Mouse (Mus musculus) myocyte (in vitro differentiated cells): Measurements from ENCODE around the gene 5031439G07Rik.

Source experiments
- E2F4 ChIP-seq: IDR thresholded peaks from one replicate; pipeline ENCODE4 v1.6.1; 2011; ENCODE audit warnings: mild to moderate bottlenecking, control low read depth, moderate library complexity; ENCODE audit not compliant: insufficient read depth
- POLR2A ChIP-seq: IDR thresholded peaks from one replicate; pipeline ENCODE4 v1.6.1; 2011; ENCODE audit warnings: low read depth, mild to moderate bottlenecking, control low read depth, moderate library complexity; ENCODE audit not compliant: insufficient read length

DNA sequence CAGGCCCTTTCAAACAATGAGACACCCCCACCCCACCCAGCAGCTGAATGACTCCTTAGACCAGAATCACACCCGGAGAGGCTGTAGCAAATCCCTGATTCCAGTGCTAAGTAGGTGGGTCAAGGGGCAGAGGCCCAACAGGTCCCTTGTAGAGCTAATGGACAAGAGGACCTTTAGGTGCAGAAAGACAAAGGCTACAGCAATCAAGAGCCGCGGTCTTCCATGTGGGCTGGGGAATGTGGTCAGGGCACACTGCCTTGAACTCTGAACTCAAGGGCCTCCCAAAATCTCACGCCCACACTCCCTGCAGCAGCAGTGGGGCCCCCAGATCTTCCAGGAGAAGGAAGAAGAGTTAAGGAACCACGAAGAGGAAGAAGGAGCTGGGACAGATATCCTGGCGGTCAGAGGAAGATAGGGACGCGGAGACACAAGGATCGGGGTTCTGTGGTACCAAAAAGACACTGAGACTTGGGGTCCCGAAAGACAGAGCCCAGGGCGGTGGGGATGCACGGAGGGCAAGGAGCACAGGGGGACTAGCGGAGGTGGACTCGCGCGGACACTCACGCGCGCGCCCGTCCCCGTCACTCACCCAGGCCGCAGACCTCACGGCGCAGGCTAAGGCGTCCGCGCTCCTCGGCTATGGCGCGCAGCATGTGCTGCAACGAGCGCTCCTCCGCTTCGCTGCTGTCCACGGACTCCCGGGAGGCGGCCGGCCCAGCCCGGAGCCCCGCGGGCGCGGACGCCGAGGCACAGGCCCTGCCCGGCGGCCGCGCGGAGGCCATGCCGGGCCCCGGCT, 1.1 kb downstream of the 5031439G07Rik start:
- TF ChIP-seq POLR2A (no peak), E2F4 (no peak)
